Mouse (Mus musculus): ENCODE results near the gene Maml1.

DNA sequence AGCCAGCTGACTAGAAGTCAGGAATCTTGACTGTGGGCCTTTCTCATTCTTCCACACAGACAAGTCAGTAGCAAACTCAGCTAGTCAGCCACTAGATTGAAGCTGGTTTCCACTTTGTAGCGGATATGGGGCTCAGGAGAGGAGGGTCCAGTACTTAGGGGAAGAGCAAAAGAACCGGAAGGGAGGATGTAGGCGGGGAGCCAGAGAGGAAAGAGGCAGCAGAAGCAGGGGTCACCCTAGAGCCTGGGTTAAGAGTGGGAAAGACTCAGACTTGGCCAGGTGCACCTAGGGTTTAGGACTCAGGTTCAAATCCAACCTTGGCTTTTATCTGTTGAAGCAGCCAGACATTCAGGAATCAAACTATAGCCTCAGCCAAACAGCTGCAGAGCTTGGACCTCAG is 64.9 kb downstream of the Maml1 start:
- TF ChIP-seq ZC3H11A (IDR thresholded peaks at IDR 0.05; ENCODE audit: borderline replicate concordance, low read depth, low read length) (no peak), MAFK (IDR thresholded peaks at IDR 0.05; ENCODE audit: insufficient read depth, low read depth, low read length) (no peak)

Data from ES-E14 (cell line).